Mouse (Mus musculus) G1E (cell line): Measurements from ENCODE around the gene Banf1.

Experiments used
- CTCF ChIP-seq: IDR thresholded peaks from 2 replicates; pipeline ENCODE4 v1.5.1; 2012; ENCODE audit warnings: low read depth, low read length, inconsistent platforms, mixed read lengths
- GATA1 ChIP-seq: IDR thresholded peaks from 2 replicates; pipeline ENCODE4 v1.6.1; 2012; ENCODE audit warnings: borderline replicate concordance, low read length, inconsistent platforms, mixed read lengths

DNA sequence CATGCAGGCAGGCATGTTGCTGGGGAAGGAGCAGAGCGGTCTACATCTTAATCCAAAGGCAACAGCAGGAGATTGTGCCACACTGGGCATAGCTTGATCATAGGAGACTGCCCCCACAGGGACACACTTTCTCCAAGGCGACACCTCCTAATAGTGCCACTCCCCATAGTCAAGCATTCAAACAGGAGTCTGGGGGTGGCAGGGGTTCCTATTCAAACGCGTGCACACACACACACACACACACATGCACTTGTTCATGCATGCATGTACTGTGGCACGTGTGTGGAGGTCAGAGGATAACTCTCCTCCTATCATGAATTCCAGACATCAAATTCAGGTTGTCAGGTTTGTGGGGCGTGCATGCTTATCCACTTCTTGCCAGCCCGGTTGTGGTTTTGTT lies 5.8 kb upstream of the Banf1 start:
- TF ChIP-seq CTCF (no peak), GATA1 (no peak)
